Mouse (Mus musculus) cerebellum, adult 2 months (tissue): ENCODE results near the gene Tmem161a.

ENCODE experiments used
- CTCF ChIP-seq: fragments of 200-500 bp; IDR thresholded peaks from 2 replicates; pipeline ENCODE4 v1.5.1; 2011; ENCODE audit warnings: low read depth, mild to moderate bottlenecking, control low read depth, low read length, moderate library complexity, borderline replicate concordance; ENCODE audit not compliant: insufficient read depth
- POLR2A ChIP-seq: fragments of 200-500 bp; IDR thresholded peaks from 2 replicates; pipeline ENCODE4 v1.6.1; 2011; ENCODE audit warnings: low read length, control low read depth, borderline replicate concordance; ENCODE audit not compliant: insufficient read depth

GRCm38 (mm10) chr8:70214411-70214810 lies 42.3 kb downstream of the Tmem161a start:
- no peak for TF ChIP-seq POLR2A
- TF ChIP-seq CTCF: no peak
